ENCODE assay signal across 8 mouse cellular contexts in genomic region chr14:50943932-50944667, GRCm38 (mm10). TPM values are rescaled to one million over a fixed set of nuclear protein-coding genes. Genes with fewer than 3 reads are reported as not detected.
A peak's percentile ranks its signal among the peaks of the same experiment; 100 is the strongest.
DNase-seq lines count a peak whose midpoint lies in the region; ATAC-seq lines count a peak whose summit lies in the region.

Gene Gm49342, plus strand, starts transcription at chr14:50944517.

- DNase-seq in embryo, embryonic 10 days (ENCODE audit: low spot score) = peak; percentile 97
- DNase-seq in gastrocnemius, postnatal 14 days = peak; percentile 95
- peak; percentile 84 to 95 for DNase-seq in left cerebral cortex, postnatal 10 days (ENCODE audit: extremely low spot score in 1 of 2, low spot score in 2 of 2)
- DNase-seq in right cerebral cortex, postnatal 25 days = peak; percentile 84
- DNase-seq in urinary bladder, postnatal 4 days (ENCODE audit: low spot score in 2 of 2) = peak; percentile 93

- intact Hi-C loops in gastrocnemius, postnatal 14 days (cut with DNase I; ENCODE audit: low total_unique reads) = no loop called here
- intact Hi-C loops in left cerebral cortex, postnatal 10 days (cut with DNase I) = no loop called here

- peak; percentile 92 for ATAC-seq in activated CD4-positive, CD25-positive, alpha-beta regulatory T cell, adult 4 months
- ATAC-seq in inflammation-experienced regulatory T-cells, adult 6 months = peak; percentile 87
- peak; percentile 89 for ATAC-seq in megakaryocyte-erythroid progenitor cell, adult 5-6 weeks (replicated peaks; ENCODE audit: low FRiP score, low TSS enrichment, poor library complexity, severe bottlenecking)

RNA-seq across cellular contexts. Expression of gene Gm49342, which starts in this region (rescaled TPM):
- 1 to 10 TPM in 1 of 2 experiments, not detected in 1; 9.9 TPM for polyA plus RNA-seq in activated CD4-positive, CD25-positive, alpha-beta regulatory T cell, adult 4 months (2017; shearing (Covaris generic))
- total RNA-seq in gastrocnemius, postnatal 14 days (2021) = 1 to 10 TPM; 4.6 to 6.6 TPM
- polyA plus RNA-seq in inflammation-experienced regulatory T-cells, adult 6 months (2017; shearing (Covaris generic)) = 1 to 10 TPM in 2 of 3 experiments, not detected in 1; 5.9 to 7.5 TPM
- 10 to 100 TPM in 1 of 2 experiments, 1 to 10 TPM in 1; 6.5 to 13.7 TPM for total RNA-seq in left cerebral cortex, postnatal 10 days (2021)
- total RNA-seq in megakaryocyte-erythroid progenitor cell, adult 5-6 weeks (2014; fragmentation: Nextera tagmentation) = not detected in 2 replicates
- 194 and 233 TPM in 2 replicates for total RNA-seq in megakaryocyte-erythroid progenitor cell, adult 5-6 weeks (2017)

Comparison
In these comparisons a context has a peak if more than half of its experiments do, and no peak if none do; other contexts are left out.
1. Peak in every context shown above with its lines: DNase-seq and ATAC-seq.